8 mouse cellular contexts compared by ENCODE assay signal in genomic region chr13:62785199-62786134, GRCm38 (mm10). TPM values are rescaled to one million over a fixed set of nuclear protein-coding genes. Genes with fewer than 3 reads are reported as not detected.
DNase-seq lines count a peak whose midpoint lies in the region; ATAC-seq and TF ChIP-seq lines count a peak whose summit lies in the region.
"Not testable (repeated sequence)": the region's sequence is repeated elsewhere in the genome, so short reads cannot be mapped to it uniquely, and the experiment has no call there.

Gene Gm5141 (minus strand): TSS chr13:62785808.

- H3K4me3 ChIP-seq in hindbrain, embryonic 14.5 days (replicated peaks; ENCODE audit: low read length): peak within 1 kb of the TSS; percentile 49
- peak within 1 kb of the TSS; percentile 40 for H3K4me3 ChIP-seq in lung, postnatal 0 days (ENCODE audit: low read depth, low read length)

- not testable (repeated sequence) for TF ChIP-seq CTCF in lung, postnatal 0 days (IDR thresholded peaks at IDR 0.05)

- DNase-seq in NIH3T3 (ENCODE audit: low read depth): peak; percentile 49
- peak; percentile 40 to 65 for DNase-seq in cerebellum, postnatal 14 days
- DNase-seq in frontal cortex, postnatal 14 days (ENCODE audit: low spot score in 2 of 2): peak; percentile 24 to 49
- peak; percentile 55 for DNase-seq in hindbrain, embryonic 14.5 days (ENCODE audit: low spot score)
- peak; percentile 48 to 59 for DNase-seq in layer of hippocampus, postnatal 14 days (ENCODE audit: low spot score in 2 of 2)
- peak; percentile 33 for DNase-seq in lung, postnatal 0 days (ENCODE audit: low spot score)
- peak; percentile 13 for DNase-seq in ovary, postnatal 10 days (ENCODE audit: low spot score)
- peak; percentile 51 for DNase-seq in thymus, postnatal 0 days (ENCODE audit: low spot score)

- peaks cover 14% of the 10 kb centered on the region for H3K9me3 ChIP-seq in hindbrain, embryonic 14.5 days (ENCODE audit: control insufficient read depth, low read length)
- not testable (repeated sequence) for H3K9me3 ChIP-seq in lung, postnatal 0 days (ENCODE audit: low read length)

- H3K36me3 ChIP-seq in hindbrain, embryonic 14.5 days (replicated peaks; ENCODE audit: control insufficient read depth, insufficient read depth); lung, postnatal 0 days (ENCODE audit: insufficient read depth, low read length): not testable (repeated sequence)

- H3K4me2 ChIP-seq in hindbrain, embryonic 14.5 days (replicated peaks): peak within 1 kb of the TSS; percentile 76
- peak within 1 kb of the TSS; percentile 58 for H3K4me2 ChIP-seq in lung, postnatal 0 days (replicated peaks; ENCODE audit: low read depth, low read length)

- not testable (repeated sequence) for TF ChIP-seq EP300 in lung, postnatal 0 days (IDR thresholded peaks at IDR 0.05)

- ATAC-seq in hindbrain, embryonic 14.5 days (ENCODE audit: low FRiP score): peak; percentile 100
- peak; percentile 98 for ATAC-seq in lung, postnatal 0 days

- H3K27ac ChIP-seq in hindbrain, embryonic 14.5 days: 0 out of 2 replicates have a peak within 1 kb of the TSS, but pooled peaks have one; percentile 12
- not testable (repeated sequence) for H3K27ac ChIP-seq in lung, postnatal 0 days (ENCODE audit: low read length)

- 5% methylated on average over 20 of the region's 23 CpGs for WGBS in hindbrain, embryonic 14.5 days
- WGBS in lung, postnatal 0 days: 3% methylated on average over 20 of the region's 23 CpGs

- H3K27me3 ChIP-seq in hindbrain, embryonic 14.5 days (ENCODE audit: control insufficient read depth, insufficient read depth, low read length); lung, postnatal 0 days (replicated peaks; ENCODE audit: insufficient read depth, low read length): not testable (repeated sequence)

- H3K9ac ChIP-seq in hindbrain, embryonic 14.5 days: peak within 1 kb of the TSS; percentile 74
- not testable (repeated sequence) for H3K9ac ChIP-seq in lung, postnatal 0 days (replicated peaks; ENCODE audit: low read depth)

- H3K4me1 ChIP-seq in hindbrain, embryonic 14.5 days (replicated peaks; ENCODE audit: control insufficient read depth, insufficient read depth, low read length); lung, postnatal 0 days (ENCODE audit: insufficient read depth, low read depth, low read length): not testable (repeated sequence)

RNA-seq across cellular contexts. Expression of gene Gm5141, which starts in this region (rescaled TPM):
- 8.2 and 10.5 TPM in 2 replicates for polyA plus RNA-seq in hindbrain, embryonic 14.5 days (2014; fragmentation: Nextera tagmentation; extraction: Ambion mirVana)
- 1 to 10 TPM; 4.5 to 6.0 TPM for total RNA-seq in layer of hippocampus, postnatal 14 days (2021)
- 2.1 and 3.4 TPM in 2 replicates for polyA plus RNA-seq in lung, postnatal 0 days (2015; fragmentation: Nextera tagmentation; extraction: Ambion mirVana)
- polyA plus RNA-seq in thymus, postnatal 0 days (2015; fragmentation: Nextera tagmentation; extraction: Ambion mirVana): 4.9 and 7.0 TPM in 2 replicates
